Mouse (Mus musculus) embryonic facial prominence, embryonic 11.5 days (tissue): Measurements from ENCODE around the gene Kat2a. TPM values are rescaled to one million over a fixed set of nuclear protein-coding genes. Genes with fewer than 3 reads are reported as not detected.

Source experiments
- ATAC-seq: fragments of 200-750 bp; cut with Nextera tagmentation; replicated peaks from 2 replicates; pipeline ENCODE4 v1.8.0; 2017; ENCODE audit warnings: low read depth; ENCODE audit not compliant: insufficient number of reproducible peaks, low FRiP score, low TSS enrichment
- DNase-seq: peaks from one replicate; pipeline ENCODE4 v3.0.0-alpha.2; 2015; ENCODE audit warnings: low spot score
- H3K27ac ChIP-seq: fragments of 300-500 bp; sonication (generic); replicated peaks from 2 replicates; pipeline ENCODE4 v1.5.1; 2014; ENCODE audit warnings: mild to moderate bottlenecking, low read depth, low read length, control low read depth
- H3K27me3 ChIP-seq: fragments of 300-500 bp; sonication (generic); 2 replicates; pipeline ENCODE4 v1.6.1; 2014; ENCODE audit warnings: mild to moderate bottlenecking, low read length, moderate library complexity, mixed read lengths; ENCODE audit not compliant: control insufficient read depth, insufficient read depth
- H3K36me3 ChIP-seq: fragments of 300-500 bp; sonication (generic); replicated peaks from 2 replicates; pipeline ENCODE4 v1.6.1; 2014; ENCODE audit warnings: low read depth, mild to moderate bottlenecking, low read length, moderate library complexity, mixed read lengths; ENCODE audit not compliant: control insufficient read depth, insufficient read depth
- H3K4me1 ChIP-seq: fragments of 300-500 bp; sonication (generic); 2 replicates; pipeline ENCODE4 v1.6.1; 2014; ENCODE audit warnings: low read length, mixed read lengths; ENCODE audit not compliant: control insufficient read depth, insufficient read depth
- H3K4me2 ChIP-seq: fragments of 300-500 bp; sonication (generic); 2 replicates; pipeline ENCODE4 v1.6.1; 2014; ENCODE audit warnings: low read depth, mild to moderate bottlenecking, control low read depth, low read length, moderate library complexity
- H3K4me3 ChIP-seq: fragments of 300-500 bp; sonication (generic); 2 replicates; pipeline ENCODE4 v1.5.1; 2014; ENCODE audit warnings: low read depth, low read length, control low read depth
- H3K9ac ChIP-seq: fragments of 300-500 bp; sonication (generic); replicated peaks from 2 replicates; pipeline ENCODE4 v1.6.1; 2014; ENCODE audit warnings: mild to moderate bottlenecking, control low read depth, low read length
- H3K9me3 ChIP-seq: fragments of 300-500 bp; sonication (generic); replicated peaks from 2 replicates; pipeline ENCODE4 v1.6.1; 2016; ENCODE audit warnings: mild to moderate bottlenecking, low read length, inconsistent platforms, mixed read lengths; ENCODE audit not compliant: control insufficient read depth
- WGBS: fragments of 180-500 bp; shearing (Covaris S2); extraction: QIAGEN DNeasy Blood & Tissue Kit; methylation state at CpG from one replicate; pipeline ENCODE4 v1.1.7; 2014; 5-methylcytosine and 5-hydroxymethylcytosine counted together
- polyA plus RNA-seq: library from polyadenylated mRNA; unstranded; fragments of >200 nt; fragmentation: Nextera tagmentation; extraction: Ambion mirVana; gene quantifications from 2 replicates; pipeline ENCODE4 v1.2.1, GENCODE M21; 2014

Gene Kat2a
- polyA plus RNA-seq, 1 experiment from 2014 or later: 49.9 TPM

DNA sequence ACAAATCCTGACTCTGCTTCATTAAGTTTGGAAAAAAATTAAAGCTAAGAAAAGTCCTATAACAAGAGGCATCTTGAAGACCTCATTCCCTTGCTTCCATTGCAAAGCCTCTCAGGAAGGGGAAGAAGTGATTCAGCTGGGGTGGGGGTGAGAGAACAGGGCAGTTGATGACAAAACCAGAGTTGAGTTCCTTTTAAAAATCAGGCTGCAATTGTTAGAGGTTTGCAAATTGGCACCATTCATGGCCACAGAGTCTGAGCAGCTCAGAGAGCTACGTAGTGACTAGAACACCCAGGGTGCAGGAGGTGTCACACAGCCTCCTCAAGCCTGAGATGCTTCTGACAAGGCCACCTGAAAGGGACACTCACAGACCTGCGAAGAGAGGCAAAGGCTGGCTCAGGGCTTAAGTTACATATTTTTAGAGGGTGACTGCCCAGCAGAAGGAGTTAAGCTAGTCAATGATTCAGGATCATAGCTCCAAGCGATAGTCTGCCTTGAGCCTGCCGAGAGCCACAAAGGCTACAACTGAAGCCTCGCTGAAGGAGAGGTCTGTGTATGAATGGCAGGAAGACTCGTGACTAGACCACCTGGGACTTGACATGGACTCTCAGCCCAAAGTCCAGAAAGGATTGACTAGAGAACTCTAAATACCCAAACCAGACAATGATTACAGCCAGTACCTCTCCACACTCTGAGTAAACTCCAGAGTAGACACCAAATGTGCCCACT is 18.4 kb upstream of the Kat2a start:
- H3K9ac ChIP-seq: no peak overlapping the region
- 88% methylated on average over 6 of the region's 6 CpGs for WGBS
- H3K36me3 ChIP-seq: no peaks in the 10 kb centered on the region
- H3K4me3 ChIP-seq: no peak overlapping the region
- no peak for DNase-seq
- H3K4me1 ChIP-seq: no peaks in the 10 kb centered on the region
- H3K4me2 ChIP-seq: no peak overlapping the region
- H3K9me3 ChIP-seq: no peaks in the 10 kb centered on the region
- H3K27ac ChIP-seq: no peak overlapping the region
- ATAC-seq: no peak
- no peaks in the 10 kb centered on the region for H3K27me3 ChIP-seq

DNA sequence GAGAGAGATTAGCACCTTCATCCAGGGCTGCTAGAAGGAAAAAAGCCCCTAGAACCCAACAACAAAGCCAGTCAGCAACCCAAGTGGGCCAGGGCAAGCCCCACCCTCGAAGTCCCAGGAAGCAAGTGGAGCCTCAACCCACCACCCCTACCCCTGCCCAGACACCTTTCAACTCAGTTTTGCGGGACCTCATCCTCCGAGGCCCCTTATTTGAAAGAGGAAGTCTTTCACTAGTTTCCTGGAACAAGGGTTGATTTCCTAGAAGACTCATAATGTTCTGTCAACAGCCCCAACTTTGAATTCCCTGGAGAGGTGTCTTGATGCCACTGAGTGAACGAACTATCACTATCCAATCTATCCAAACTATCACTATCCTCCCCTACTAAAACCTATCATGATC is 17.7 kb upstream of the Kat2a start:
- H3K4me1 ChIP-seq: no peaks in the 10 kb centered on the region
- no peak overlapping the region for H3K4me3 ChIP-seq
- ATAC-seq: no peak
- H3K36me3 ChIP-seq: no peaks in the 10 kb centered on the region
- no peak overlapping the region for H3K9ac ChIP-seq
- 94% methylated on average over 4 of the region's 4 CpGs for WGBS
- no peak for DNase-seq
- no peaks in the 10 kb centered on the region for H3K9me3 ChIP-seq
- no peaks in the 10 kb centered on the region for H3K27me3 ChIP-seq
- H3K27ac ChIP-seq: no peak overlapping the region
- H3K4me2 ChIP-seq: no peak overlapping the region

DNA sequence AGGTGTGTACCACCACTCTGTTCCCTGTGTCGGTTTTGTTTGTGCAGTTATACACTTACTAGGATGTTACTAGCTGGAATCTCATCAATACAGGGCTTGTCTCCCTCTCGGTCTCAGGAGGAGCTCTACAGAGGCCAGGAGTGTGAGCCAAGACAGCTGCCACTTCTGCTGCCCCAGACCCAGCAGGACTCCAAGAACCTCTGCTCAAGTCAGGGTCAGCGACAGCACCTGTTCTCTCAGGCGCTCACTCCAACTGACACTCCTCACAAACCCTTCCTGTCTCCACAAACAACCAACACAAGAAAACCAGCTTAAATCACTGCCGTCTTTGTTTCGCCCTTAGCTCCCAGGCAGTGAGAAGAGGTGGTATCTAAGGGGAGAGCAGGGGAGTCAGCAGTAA is 16.3 kb upstream of the Kat2a start:
- no peak overlapping the region for H3K9ac ChIP-seq
- no peak overlapping the region for H3K27ac ChIP-seq
- H3K9me3 ChIP-seq: no peaks in the 10 kb centered on the region
- H3K4me3 ChIP-seq: no peak overlapping the region
- H3K27me3 ChIP-seq: no peaks in the 10 kb centered on the region
- no peak overlapping the region for H3K4me2 ChIP-seq
- H3K36me3 ChIP-seq: no peaks in the 10 kb centered on the region
- no peak for DNase-seq
- WGBS: 87% methylated on average over 6 of the region's 6 CpGs
- ATAC-seq: no peak
- no peaks in the 10 kb centered on the region for H3K4me1 ChIP-seq

DNA sequence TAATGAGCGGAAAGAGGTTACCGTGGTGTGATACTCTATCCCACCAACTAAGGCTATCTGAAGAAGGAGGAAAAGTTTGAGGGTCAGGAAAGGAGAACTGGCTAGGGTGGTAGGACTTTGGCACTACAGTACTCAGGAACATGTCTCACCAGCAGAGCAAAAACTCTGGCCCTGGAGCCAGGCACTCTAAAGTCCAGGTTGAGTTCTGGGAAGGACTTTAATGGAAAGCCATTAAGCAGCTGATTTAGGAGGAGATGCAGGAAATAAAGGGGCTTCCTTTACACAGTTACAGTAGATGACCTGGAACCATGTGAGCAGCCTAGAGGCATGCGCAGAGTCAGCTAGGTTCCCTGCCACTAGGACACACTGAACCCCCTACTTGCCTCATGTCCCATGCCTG is 14.9 kb upstream of the Kat2a start:
- no peaks in the 10 kb centered on the region for H3K9me3 ChIP-seq
- H3K9ac ChIP-seq: no peak overlapping the region
- ATAC-seq: no peak
- no peak overlapping the region for H3K27ac ChIP-seq
- WGBS: 89% methylated on average over 3 of the region's 3 CpGs
- no peak for DNase-seq
- no peaks in the 10 kb centered on the region for H3K36me3 ChIP-seq
- H3K27me3 ChIP-seq: no peaks in the 10 kb centered on the region
- H3K4me1 ChIP-seq: no peaks in the 10 kb centered on the region
- H3K4me3 ChIP-seq: no peak overlapping the region
- no peak overlapping the region for H3K4me2 ChIP-seq

DNA sequence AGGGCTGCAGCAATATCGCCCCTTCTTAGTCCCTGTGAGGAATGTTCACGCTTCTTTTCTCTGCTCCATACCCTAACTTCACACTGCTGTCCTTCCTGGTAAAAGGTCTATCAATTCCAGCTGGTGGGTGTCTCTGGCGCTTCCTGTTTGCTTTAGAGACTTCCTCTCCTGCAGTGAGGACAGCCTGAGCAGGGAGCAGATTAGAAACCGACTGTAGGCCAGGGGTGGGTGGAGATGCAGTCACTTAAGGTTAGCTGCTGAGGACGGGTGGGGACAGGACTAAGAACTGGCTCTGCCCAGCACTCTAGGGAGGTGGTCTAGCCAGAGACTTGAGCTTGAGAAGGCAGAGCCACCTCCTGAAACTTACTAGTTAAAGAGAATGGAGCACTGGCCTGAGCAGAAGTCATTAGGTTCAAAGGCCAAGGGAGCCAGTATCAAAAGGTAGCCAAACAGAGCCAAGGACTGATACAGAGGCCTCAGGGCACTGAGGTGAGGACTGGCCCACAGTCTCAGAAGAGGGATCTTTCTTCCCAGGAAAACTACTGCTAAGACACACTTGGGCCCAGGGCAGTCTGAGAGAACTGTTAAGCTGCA is 12.8 kb upstream of the Kat2a start:
- H3K9ac ChIP-seq: no peak overlapping the region
- H3K36me3 ChIP-seq: no peaks in the 10 kb centered on the region
- no peaks in the 10 kb centered on the region for H3K9me3 ChIP-seq
- DNase-seq (peak; percentile 33), ATAC-seq (no peak)
- H3K27ac ChIP-seq: peak overlapping the region; percentile 22; the same call in 1 of the 2 replicates
- H3K4me3 ChIP-seq: no peak overlapping the region
- 17% methylated on average over 5 of the region's 5 CpGs for WGBS
- H3K27me3 ChIP-seq: no peaks in the 10 kb centered on the region
- H3K4me1 ChIP-seq: no peaks in the 10 kb centered on the region
- H3K4me2 ChIP-seq: no peak overlapping the region

DNA sequence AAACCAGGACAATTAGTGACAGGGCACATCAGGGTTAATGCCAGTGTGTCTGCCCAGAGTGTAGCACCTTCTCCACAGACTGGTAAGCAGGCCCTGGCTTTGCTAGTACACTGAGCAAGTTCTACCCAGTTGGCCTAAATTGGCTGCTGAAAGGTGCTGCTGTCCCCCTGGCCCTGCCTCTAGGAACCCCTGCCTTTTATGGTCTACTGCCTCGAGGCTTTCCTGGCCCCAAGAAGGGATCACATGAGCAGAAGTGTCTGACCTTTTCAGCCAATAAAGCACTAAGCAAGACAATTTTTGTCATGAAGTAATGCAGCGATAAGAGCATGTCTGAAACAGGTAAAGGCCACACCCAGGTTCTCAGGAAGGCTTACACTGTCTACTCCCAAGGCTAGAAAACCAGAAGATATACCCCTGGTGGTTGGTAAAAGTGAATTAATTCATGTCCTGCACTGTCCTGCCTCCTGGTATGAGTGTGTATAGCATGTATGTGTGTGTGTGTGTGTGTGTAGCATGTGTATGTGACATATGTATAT is 10.3 kb upstream of the Kat2a start:
- H3K4me3 ChIP-seq: no peak overlapping the region
- ATAC-seq: no peak
- DNase-seq: no peak
- no peaks in the 10 kb centered on the region for H3K9me3 ChIP-seq
- H3K9ac ChIP-seq: no peak overlapping the region
- 53% methylated on average over 2 of the region's 2 CpGs for WGBS
- H3K4me2 ChIP-seq: no peak overlapping the region
- H3K4me1 ChIP-seq: no peaks in the 10 kb centered on the region
- no peaks in the 10 kb centered on the region for H3K27me3 ChIP-seq
- H3K36me3 ChIP-seq: peaks cover 3% of the 10 kb centered on the region
- no peak overlapping the region for H3K27ac ChIP-seq

DNA sequence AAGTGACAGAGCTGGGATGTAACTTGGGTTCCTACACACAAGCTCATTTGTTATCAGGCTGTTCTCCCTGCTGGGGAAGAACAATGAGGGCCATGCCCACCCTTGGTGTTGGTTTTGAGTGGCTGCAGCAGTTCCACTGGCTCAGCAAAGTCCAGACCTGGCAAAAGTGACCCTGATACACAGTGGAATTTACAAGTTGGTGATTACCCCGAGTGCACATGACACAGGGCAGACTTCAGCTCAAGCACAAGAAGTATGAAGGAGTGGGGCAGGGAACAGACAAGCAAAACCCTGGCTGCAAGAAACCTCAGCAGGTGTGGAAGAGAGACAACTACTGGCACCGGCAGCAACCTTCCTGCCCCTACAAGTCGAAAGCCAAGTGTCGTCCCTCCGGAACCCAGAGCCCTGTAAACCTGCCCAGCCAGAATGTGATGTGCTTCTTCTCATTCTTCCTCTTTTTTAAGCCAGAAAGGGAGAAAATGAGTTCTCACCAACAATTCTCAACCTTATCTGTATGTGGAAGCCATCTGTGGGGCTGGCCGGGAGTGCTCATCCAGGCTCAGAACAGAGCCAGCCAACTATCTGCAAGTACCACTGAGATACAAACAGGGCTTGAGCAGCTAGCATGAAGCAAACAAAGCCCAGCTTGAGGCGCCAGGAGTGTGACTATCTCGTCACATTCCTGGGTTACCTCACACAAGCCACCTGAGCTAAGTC is 9.7 kb upstream of the Kat2a start:
- ATAC-seq (no peak), DNase-seq (no peak)
- Histone ChIP-seq H3K9me3 (no peaks in the 10 kb centered on the region), H3K4me3 (no peak overlapping the region), H3K9ac (no peak overlapping the region), H3K27me3 (no peaks in the 10 kb centered on the region), H3K4me1 (no peaks in the 10 kb centered on the region), H3K27ac (no peak overlapping the region), H3K36me3 (peaks cover 4% of the 10 kb centered on the region), H3K4me2 (no peak overlapping the region)
- 73% methylated on average over 8 of the region's 8 CpGs for whole genome bisulfite sequencing

DNA sequence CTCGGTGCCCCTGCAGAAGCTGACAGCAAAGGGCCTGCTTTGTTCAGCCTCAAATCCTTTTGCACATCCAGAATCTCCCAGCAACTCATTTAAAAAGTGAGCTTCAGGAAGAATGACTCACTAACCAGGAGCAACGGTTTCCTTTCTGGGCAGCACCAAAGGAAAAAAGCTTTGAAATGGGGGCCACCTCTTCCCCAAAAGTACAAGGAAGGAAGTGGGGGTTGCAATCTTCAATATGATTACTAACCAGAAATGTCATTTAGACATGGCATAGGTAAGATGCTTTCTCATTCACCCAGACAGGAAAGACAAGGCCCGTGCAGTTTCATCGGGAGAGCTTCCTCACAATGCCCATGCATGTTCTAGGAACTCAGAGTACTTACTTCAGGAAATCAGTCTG is 9.0 kb upstream of the Kat2a start:
- no peak for DNase-seq
- no peaks in the 10 kb centered on the region for H3K27me3 ChIP-seq
- WGBS: 73% methylated on average over 4 of the region's 4 CpGs
- peaks cover 7% of the 10 kb centered on the region for H3K36me3 ChIP-seq
- no peaks in the 10 kb centered on the region for H3K9me3 ChIP-seq
- H3K4me2 ChIP-seq: no peak overlapping the region
- H3K9ac ChIP-seq: no peak overlapping the region
- H3K4me3 ChIP-seq: no peak overlapping the region
- no peaks in the 10 kb centered on the region for H3K4me1 ChIP-seq
- H3K27ac ChIP-seq: no peak overlapping the region
- no peak for ATAC-seq
